Comparison of ENCODE assay signal across 22 mouse cellular contexts in genomic region chr1:120111766-120112165, GRCm38 (mm10). TPM values are rescaled to one million over a fixed set of nuclear protein-coding genes. Genes with fewer than 3 reads are reported as not detected.
A peak's percentile ranks its signal among the peaks of the same experiment; 100 is the strongest.
DNase-seq lines count a peak whose midpoint lies in the region; ATAC-seq and TF ChIP-seq lines count a peak whose summit lies in the region.
"Had no signal": no experiment of that assay in that cellular context is flagged by ENCODE, and none has a peak within 500 bp of the region (broad histone marks: within the 10 kb centered on the region; RNA-seq: fewer than 3 reads in every experiment).

No protein-coding gene starts in this region.

- TF ChIP-seq CTCF in liver, postnatal 0 days (IDR thresholded peaks at IDR 0.05; ENCODE audit: low read depth) = no peak

- H3K4me3 ChIP-seq in hindbrain, embryonic 13.5 days = no peak overlapping the region
- no peak overlapping the region for H3K4me3 ChIP-seq in hindbrain, embryonic 11.5 days (ENCODE audit: low read depth, low read length)
- no peak overlapping the region for H3K4me3 ChIP-seq in liver, postnatal 0 days (ENCODE audit: low read depth, low read length)
- H3K4me3 ChIP-seq: heart, adult 2 months; heart, embryonic 15.5 days; kidney, embryonic 15.5 days; liver, embryonic 13.5 days; midbrain, embryonic 12.5 days had no signal

- no peaks in the 10 kb centered on the region for H3K9me3 ChIP-seq in hindbrain, embryonic 13.5 days
- H3K9me3 ChIP-seq in hindbrain, embryonic 11.5 days (ENCODE audit: control insufficient read depth, low read length) = 0 out of 2 replicates have a peak, but pooled peaks cover 4% of the 10 kb centered on the region
- H3K9me3 ChIP-seq in liver, postnatal 0 days (ENCODE audit: low read length) = no peaks in the 10 kb centered on the region
- H3K9me3 ChIP-seq: heart, embryonic 15.5 days; kidney, embryonic 15.5 days; midbrain, embryonic 12.5 days had no signal

- intact Hi-C loops in left cerebral cortex, postnatal 14 days (cut with DNase I) = no loop called here

- no peak for ATAC-seq in hindbrain, embryonic 13.5 days (ENCODE audit: low FRiP score)
- ATAC-seq in hindbrain, embryonic 11.5 days (ENCODE audit: low FRiP score) = no peak
- no peak for ATAC-seq in liver, postnatal 0 days
- ATAC-seq: CD4-positive, CD25-positive, alpha-beta regulatory T cell, adult 4 months had no signal

- H3K27me3 ChIP-seq in hindbrain, embryonic 13.5 days = no peaks in the 10 kb centered on the region
- no peaks in the 10 kb centered on the region for H3K27me3 ChIP-seq in hindbrain, embryonic 11.5 days (ENCODE audit: control insufficient read depth, insufficient read depth, low read length)
- no peaks in the 10 kb centered on the region for H3K27me3 ChIP-seq in liver, postnatal 0 days (ENCODE audit: insufficient read depth, low read length)
- H3K27me3 ChIP-seq: heart, embryonic 15.5 days; kidney, embryonic 15.5 days; liver, embryonic 13.5 days; midbrain, embryonic 12.5 days had no signal

- DNase-seq in hindbrain, embryonic 11.5 days (ENCODE audit: low spot score) = no peak
- peak; percentile 48 for DNase-seq in kidney, postnatal 14 days
- no peak for DNase-seq in kidney, postnatal 4 days
- no peak for DNase-seq in liver, postnatal 0 days
- no peak for DNase-seq in liver
- no peak for DNase-seq in left cerebral cortex, postnatal 14 days (ENCODE audit: low spot score in 2 of 2)
- DNase-seq: adrenal gland, postnatal 25 days; cerebellum, adult 9-10 months; gastrocnemius, postnatal 36 days; heart, adult 2 months; heart, postnatal 36 days; liver, embryonic 13.5 days; lung, embryonic 14.5 days; retina, postnatal 1 day; right cerebral cortex, postnatal 25 days; thymus, postnatal 14 days had no signal

- peaks cover 12% of the 10 kb centered on the region; the same call in 1 of the 2 replicates for H3K4me1 ChIP-seq in hindbrain, embryonic 13.5 days (replicated peaks)
- no peaks in the 10 kb centered on the region for H3K4me1 ChIP-seq in hindbrain, embryonic 11.5 days (replicated peaks; ENCODE audit: control insufficient read depth, insufficient read depth, low read length)
- H3K4me1 ChIP-seq in liver, postnatal 0 days (ENCODE audit: insufficient read depth) = 0 out of 2 replicates have a peak, but pooled peaks cover 4% of the 10 kb centered on the region
- H3K4me1 ChIP-seq: kidney, embryonic 15.5 days; midbrain, embryonic 12.5 days had no signal

- 0 out of 2 replicates have a peak overlapping the region, but pooled peaks have one; percentile 35 for H3K9ac ChIP-seq in hindbrain, embryonic 13.5 days
- H3K9ac ChIP-seq in hindbrain, embryonic 11.5 days (ENCODE audit: low read depth, low read length) = no peak overlapping the region
- no peak overlapping the region for H3K9ac ChIP-seq in liver, postnatal 0 days (replicated peaks)
- H3K9ac ChIP-seq: heart, embryonic 15.5 days; kidney, embryonic 15.5 days; liver, embryonic 13.5 days; lung, embryonic 14.5 days; midbrain, embryonic 12.5 days had no signal

- H3K4me2 ChIP-seq in hindbrain, embryonic 13.5 days = no peak overlapping the region
- no peak overlapping the region for H3K4me2 ChIP-seq in hindbrain, embryonic 11.5 days (replicated peaks; ENCODE audit: low read depth, low read length)
- H3K4me2 ChIP-seq in liver, postnatal 0 days (ENCODE audit: low read depth, low read length) = no peak overlapping the region
- H3K4me2 ChIP-seq: heart, embryonic 15.5 days; kidney, embryonic 15.5 days; liver, embryonic 13.5 days; lung, embryonic 14.5 days; midbrain, embryonic 12.5 days had no signal

- no peak for TF ChIP-seq EP300 in liver, postnatal 0 days (IDR thresholded peaks at IDR 0.05; ENCODE audit: low read depth)

- peaks cover 48% of the 10 kb centered on the region for H3K36me3 ChIP-seq in hindbrain, embryonic 13.5 days
- H3K36me3 ChIP-seq in hindbrain, embryonic 11.5 days (ENCODE audit: control insufficient read depth, insufficient read depth, low read length) = peaks cover 24% of the 10 kb centered on the region
- H3K36me3 ChIP-seq in liver, postnatal 0 days (replicated peaks; ENCODE audit: insufficient read depth, low read length) = peaks cover 41% of the 10 kb centered on the region

- 92% methylated on average over 8 of the region's 8 CpGs for WGBS in hindbrain, embryonic 13.5 days
- WGBS in hindbrain, embryonic 11.5 days = 92% methylated on average over 8 of the region's 8 CpGs
- WGBS in liver, postnatal 0 days (ENCODE audit: insufficient replicate concordance) = 83% methylated on average over 8 of the region's 8 CpGs

- no peak overlapping the region for H3K27ac ChIP-seq in hindbrain, embryonic 13.5 days
- no peak overlapping the region for H3K27ac ChIP-seq in hindbrain, embryonic 11.5 days (ENCODE audit: low read depth, low read length)
- H3K27ac ChIP-seq in liver, postnatal 0 days (ENCODE audit: low read depth) = 0 out of 2 replicates have a peak overlapping the region, but pooled peaks have one; percentile 16
- H3K27ac ChIP-seq: heart, adult 2 months; heart, embryonic 15.5 days; kidney, embryonic 15.5 days; liver, embryonic 13.5 days; midbrain, embryonic 12.5 days had no signal

RNA-seq across cellular contexts. Expression of gene Dbi, which starts 9.1 kb away (rescaled TPM):
- 1,104 and 1,361 TPM in 2 replicates for polyA plus RNA-seq in hindbrain, embryonic 13.5 days (2015; fragmentation: Nextera tagmentation; extraction: Ambion mirVana)
- 642 and 669 TPM in 2 replicates for polyA plus RNA-seq in hindbrain, embryonic 11.5 days (2014; fragmentation: Nextera tagmentation; extraction: Ambion mirVana)
- 2,261 and 2,342 TPM in 2 replicates for polyA plus RNA-seq in liver, postnatal 0 days (2015; fragmentation: Nextera tagmentation; extraction: Ambion mirVana)
- total RNA-seq in left cerebral cortex, postnatal 14 days (2021) = 100 to 1,000 TPM; 281 to 285 TPM

RNA-seq across cellular contexts. Expression of gene 3110009E18Rik, which starts 9.2 kb away (rescaled TPM):
- polyA plus RNA-seq in hindbrain, embryonic 13.5 days (2015; fragmentation: Nextera tagmentation; extraction: Ambion mirVana) = 20.1 and 21.6 TPM in 2 replicates
- 21.9 and 26.1 TPM in 2 replicates for polyA plus RNA-seq in hindbrain, embryonic 11.5 days (2014; fragmentation: Nextera tagmentation; extraction: Ambion mirVana)
- polyA plus RNA-seq in liver, postnatal 0 days (2015; fragmentation: Nextera tagmentation; extraction: Ambion mirVana) = 5.1 and 5.5 TPM in 2 replicates
- total RNA-seq in left cerebral cortex, postnatal 14 days (2021) = 1 to 10 TPM; 4.8 to 8.8 TPM

RNA-seq across cellular contexts. Expression of gene Tmem37, which starts 37.9 kb away (rescaled TPM):
- polyA plus RNA-seq in hindbrain, embryonic 13.5 days (2015; fragmentation: Nextera tagmentation; extraction: Ambion mirVana) = 7.9 and 8.0 TPM in 2 replicates
- polyA plus RNA-seq in hindbrain, embryonic 11.5 days (2014; fragmentation: Nextera tagmentation; extraction: Ambion mirVana) = 8.8 and 10.6 TPM in 2 replicates
- 194 and 201 TPM in 2 replicates for polyA plus RNA-seq in liver, postnatal 0 days (2015; fragmentation: Nextera tagmentation; extraction: Ambion mirVana)
- total RNA-seq in left cerebral cortex, postnatal 14 days (2021) = 1 to 10 TPM; 1.7 to 1.8 TPM
- total RNA-seq: megakaryocyte, adult 5-6 weeks had no signal

Comparison
In these comparisons a context has a peak if more than half of its experiments do, and no peak if none do; other contexts are left out.
1. RNA of gene Tmem37, which starts 37.9 kb away (polyA plus RNA-seq): 194 to 201 TPM in liver, postnatal 0 days; 8.8 to 10.6 TPM in hindbrain, embryonic 11.5 days and 7.9 to 8.0 TPM in hindbrain, embryonic 13.5 days; every median in the first group is over 10 times any median in the second.